Mouse (Mus musculus): Measurements from ENCODE around the gene Arl4c.

Arl4c gene

GRCm38 (mm10) chr1:88701870-88702661 is at the start of gene Arl4c:
Gene Arl4c (minus strand): TSS chr1:88702221.
- DNase-seq (ENCODE audit: low spot score): peak; percentile 81

GRCm38 (mm10) chr1:88751332-88751731 is 49.3 kb upstream of the Arl4c start:
- no peak for DNase-seq (ENCODE audit: low spot score)

GRCm38 (mm10) chr1:88750576-88750975 is 48.6 kb upstream of the Arl4c start:
- no peak for DNase-seq (ENCODE audit: low spot score)

GRCm38 (mm10) chr1:88750126-88750525 is 48.1 kb upstream of the Arl4c start:
- peak; percentile 15 for DNase-seq (ENCODE audit: low spot score)

GRCm38 (mm10) chr1:88749106-88749505 is 47.1 kb upstream of the Arl4c start:
- no peak for DNase-seq (ENCODE audit: low spot score)

- DNase-seq (ENCODE audit: low spot score): peak; percentile 79
Observed at GRCm38 (mm10) chr1:88745256-88745655, 43.2 kb upstream of the Arl4c start.

- no peak for DNase-seq (ENCODE audit: low spot score)
Observed at GRCm38 (mm10) chr1:88744261-88744660, 42.2 kb upstream of the Arl4c start.

GRCm38 (mm10) chr1:88742372-88742771 is 40.4 kb upstream of the Arl4c start:
- DNase-seq (ENCODE audit: low spot score): peak; percentile 70

- no peak for DNase-seq (ENCODE audit: low spot score)
Observed at GRCm38 (mm10) chr1:88739546-88739945, 37.5 kb upstream of the Arl4c start.

GRCm38 (mm10) chr1:88738931-88739330 is 36.9 kb upstream of the Arl4c start:
- DNase-seq (ENCODE audit: low spot score): no peak

- no peak for DNase-seq (ENCODE audit: low spot score)
Observed at GRCm38 (mm10) chr1:88729496-88729895, 27.5 kb upstream of the Arl4c start.

GRCm38 (mm10) chr1:88727369-88727768 is 25.3 kb upstream of the Arl4c start:
- no peak for DNase-seq (ENCODE audit: low spot score)

GRCm38 (mm10) chr1:88725716-88726115 is 23.7 kb upstream of the Arl4c start:
- no peak for DNase-seq (ENCODE audit: low spot score)

GRCm38 (mm10) chr1:88720626-88721229 is 18.7 kb upstream of the Arl4c start:
- peak; percentile 61 for DNase-seq (ENCODE audit: low spot score)

GRCm38 (mm10) chr1:88718563-88718962 is 16.5 kb upstream of the Arl4c start:
- no peak for DNase-seq (ENCODE audit: low spot score)

GRCm38 (mm10) chr1:88717736-88718135 is 15.7 kb upstream of the Arl4c start:
- no peak for DNase-seq (ENCODE audit: low spot score)

GRCm38 (mm10) chr1:88712011-88712410 is 10.0 kb upstream of the Arl4c start:
- DNase-seq (ENCODE audit: low spot score): no peak

- peak; percentile 86 for DNase-seq (ENCODE audit: low spot score)
Observed at GRCm38 (mm10) chr1:88708646-88709305, 6.8 kb upstream of the Arl4c start.

GRCm38 (mm10) chr1:88708191-88708590 is 6.2 kb upstream of the Arl4c start:
- DNase-seq (ENCODE audit: low spot score): peak; percentile 11

- no peak for DNase-seq (ENCODE audit: low spot score)
Observed at GRCm38 (mm10) chr1:88707536-88707935, 5.5 kb upstream of the Arl4c start.

- peak; percentile 88 for DNase-seq (ENCODE audit: low spot score)
Observed at GRCm38 (mm10) chr1:88705799-88706198, 3.8 kb upstream of the Arl4c start.

GRCm38 (mm10) chr1:88705050-88705449 is 3.0 kb upstream of the Arl4c start:
- peak; percentile 83 for DNase-seq (ENCODE audit: low spot score)

All from T-cell, adult 2 months (primary cell).